Mouse (Mus musculus): ENCODE results near the gene Kynu. TPM values are rescaled to one million over a fixed set of nuclear protein-coding genes. Genes with fewer than 3 reads are reported as not detected.

Gene Kynu
- 20.0 and 21.4 TPM in 2 replicates for polyA plus RNA-seq (2015; fragmentation: Nextera tagmentation; extraction: Ambion mirVana)

DNA sequence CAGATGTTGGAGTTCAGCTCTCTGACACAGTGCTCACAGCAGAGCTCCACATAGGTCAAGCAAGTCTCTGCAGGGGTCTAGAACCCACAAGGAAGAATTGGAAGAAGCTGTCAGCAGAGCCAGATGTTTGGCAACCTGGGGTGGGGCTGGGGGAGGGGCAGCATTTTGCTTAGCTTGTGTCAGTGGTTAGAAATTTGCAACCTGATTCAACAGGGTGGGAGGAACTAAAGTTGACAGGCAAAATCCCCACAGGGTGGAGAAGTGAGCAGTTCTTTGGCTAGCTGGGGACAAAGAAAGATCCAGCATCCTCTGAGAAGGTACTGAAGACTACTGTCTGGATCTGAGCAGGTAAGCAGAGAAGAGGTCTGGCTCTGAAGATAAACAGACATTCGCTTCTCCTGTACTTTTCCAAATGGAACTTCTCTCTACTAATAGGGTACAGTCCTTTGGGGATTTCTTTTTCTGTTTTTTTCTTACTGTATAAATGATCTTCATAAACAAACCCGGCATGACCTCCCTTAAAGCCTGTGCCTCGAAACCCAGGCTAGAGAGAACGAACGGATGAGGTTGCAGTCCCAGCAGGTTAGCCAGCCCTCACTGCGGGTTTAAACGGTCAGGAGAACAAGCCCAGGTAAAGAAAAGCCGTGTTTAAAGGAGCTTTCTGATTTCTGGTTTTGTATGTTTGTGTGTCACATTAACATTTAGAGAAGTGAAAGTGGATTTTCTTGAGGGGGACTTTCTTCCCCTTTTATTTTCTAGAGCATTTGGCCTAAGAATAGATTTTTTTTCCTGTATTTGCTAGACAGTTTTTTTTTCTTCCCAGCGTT lies at the start of gene Kynu:
Gene Kynu, plus strand, starts transcription at position 268 of the 827 bp plus-strand sequence.
- ATAC-seq = peak; percentile 80
- H3K4me3 ChIP-seq (ENCODE audit: low read depth, low read length) = peak within 1 kb of the TSS; percentile 46
- peaks cover 10% of the 10 kb centered on the region; the same call in 1 of the 2 replicates for H3K4me1 ChIP-seq (ENCODE audit: insufficient read depth)
- TF ChIP-seq EP300 (IDR thresholded peaks at IDR 0.05; ENCODE audit: low read depth) (no peak), CTCF (IDR thresholded peaks at IDR 0.05; ENCODE audit: low read depth) (peak; percentile 25; the same call in 1 of the 2 replicates)
- H3K4me2 ChIP-seq (ENCODE audit: low read depth, low read length) = peak within 1 kb of the TSS; percentile 64
- peak within 1 kb of the TSS; percentile 84 for H3K27ac ChIP-seq (ENCODE audit: low read depth)
- 17% methylated on average over 9 of the region's 9 CpGs for WGBS (ENCODE audit: insufficient replicate concordance)
- peak; percentile 74 for DNase-seq
- H3K9ac ChIP-seq (replicated peaks) = peak within 1 kb of the TSS; percentile 55
- H3K27me3 ChIP-seq (ENCODE audit: insufficient read depth, low read length) = no peaks in the 10 kb centered on the region
- no peaks in the 10 kb centered on the region for H3K36me3 ChIP-seq (replicated peaks; ENCODE audit: insufficient read depth, low read length)
- no peaks in the 10 kb centered on the region for H3K9me3 ChIP-seq (ENCODE audit: low read length)

DNA sequence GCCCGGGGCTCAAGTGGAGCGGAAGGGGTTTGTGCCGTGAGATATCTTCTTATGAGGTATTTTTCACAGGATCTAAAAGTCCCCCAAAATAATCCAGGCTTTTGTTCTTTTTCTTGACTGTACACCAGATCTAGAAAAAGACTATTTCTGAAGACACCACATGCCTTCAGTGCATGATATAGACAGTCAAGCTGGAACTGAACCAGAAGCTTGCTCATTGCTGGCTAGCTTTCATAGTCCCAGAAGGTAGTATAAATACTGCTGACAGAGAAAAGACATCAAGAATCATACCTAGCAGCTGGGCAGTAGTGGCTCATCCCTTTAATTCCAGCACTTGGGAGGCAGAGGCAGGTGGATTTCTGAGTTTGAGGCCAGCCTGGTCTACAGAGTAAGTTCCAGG lies 48.9 kb upstream of the Kynu start:
- TF ChIP-seq CTCF (IDR thresholded peaks at IDR 0.05; ENCODE audit: low read depth) = no peak
- TF ChIP-seq EP300 (IDR thresholded peaks at IDR 0.05; ENCODE audit: low read depth) = no peak
- WGBS (ENCODE audit: insufficient replicate concordance) = 92% methylated on average over 3 of the region's 3 CpGs
- ATAC-seq (no peak), DNase-seq (no peak)
- Histone ChIP-seq H3K9me3 (ENCODE audit: low read length) (no peaks in the 10 kb centered on the region), H3K9ac (replicated peaks) (no peak overlapping the region), H3K27me3 (ENCODE audit: insufficient read depth, low read length) (no peaks in the 10 kb centered on the region), H3K36me3 (replicated peaks; ENCODE audit: insufficient read depth, low read length) (no peaks in the 10 kb centered on the region), H3K4me2 (ENCODE audit: low read depth, low read length) (no peak overlapping the region), H3K4me3 (ENCODE audit: low read depth, low read length) (no peak overlapping the region), H3K4me1 (ENCODE audit: insufficient read depth) (no peaks in the 10 kb centered on the region), H3K27ac (ENCODE audit: low read depth) (no peak overlapping the region)

DNA sequence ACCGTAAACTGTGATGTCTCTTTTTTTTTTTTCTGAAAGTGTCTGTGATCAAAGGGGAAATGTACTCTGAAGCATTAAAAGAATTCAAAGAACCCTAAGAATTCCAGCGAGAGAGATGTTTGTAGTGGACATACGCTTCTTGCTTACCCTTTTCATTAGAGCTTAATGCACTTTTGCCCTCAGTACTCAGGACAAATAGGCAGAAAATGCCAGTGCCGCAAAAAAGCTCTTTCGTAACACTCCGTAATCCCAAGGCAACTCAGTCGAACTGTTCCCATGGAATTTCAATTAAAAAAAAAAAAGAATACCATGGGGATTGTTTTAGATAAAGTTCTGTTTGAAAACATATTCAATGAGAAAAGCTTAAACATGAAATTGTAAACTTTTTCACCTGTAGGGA lies 41.3 kb upstream of the Kynu start:
- H3K36me3 ChIP-seq (replicated peaks; ENCODE audit: insufficient read depth, low read length) = no peaks in the 10 kb centered on the region
- DNase-seq (no peak), ATAC-seq (no peak)
- no peaks in the 10 kb centered on the region for H3K27me3 ChIP-seq (ENCODE audit: insufficient read depth, low read length)
- H3K9me3 ChIP-seq (ENCODE audit: low read length) = no peaks in the 10 kb centered on the region
- no peak overlapping the region for H3K4me3 ChIP-seq (ENCODE audit: low read depth, low read length)
- H3K4me1 ChIP-seq (ENCODE audit: insufficient read depth) = no peaks in the 10 kb centered on the region
- H3K9ac ChIP-seq (replicated peaks) = no peak overlapping the region
- WGBS (ENCODE audit: insufficient replicate concordance) = 56% methylated on average over 7 of the region's 7 CpGs
- TF ChIP-seq EP300 (IDR thresholded peaks at IDR 0.05; ENCODE audit: low read depth) = no peak
- no peak for TF ChIP-seq CTCF (IDR thresholded peaks at IDR 0.05; ENCODE audit: low read depth)
- no peak overlapping the region for H3K27ac ChIP-seq (ENCODE audit: low read depth)
- no peak overlapping the region for H3K4me2 ChIP-seq (ENCODE audit: low read depth, low read length)

DNA sequence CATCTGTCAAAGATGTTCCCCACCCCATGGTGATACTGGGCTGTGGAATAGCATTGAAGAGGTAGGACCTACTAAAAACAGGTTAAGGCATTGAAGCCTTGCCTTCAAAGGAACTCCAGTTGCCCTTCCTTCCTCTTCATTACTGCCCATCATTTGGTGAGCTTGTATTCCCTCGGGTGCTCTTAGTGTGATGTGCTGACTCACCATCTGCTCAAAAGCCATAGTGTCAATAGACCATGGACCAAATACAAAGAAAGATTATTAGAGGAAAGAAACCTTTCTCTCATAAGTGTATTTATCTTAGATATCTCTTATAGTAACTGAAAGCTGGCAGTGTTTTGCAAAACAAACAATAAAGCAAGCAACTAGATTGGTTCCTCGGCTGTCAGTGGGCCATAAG lies 20.7 kb upstream of the Kynu start:
- Histone ChIP-seq H3K27me3 (ENCODE audit: insufficient read depth, low read length) (no peaks in the 10 kb centered on the region), H3K36me3 (replicated peaks; ENCODE audit: insufficient read depth, low read length) (no peaks in the 10 kb centered on the region), H3K4me1 (ENCODE audit: insufficient read depth) (no peaks in the 10 kb centered on the region), H3K4me2 (ENCODE audit: low read depth, low read length) (no peak overlapping the region), H3K4me3 (ENCODE audit: low read depth, low read length) (no peak overlapping the region), H3K9ac (replicated peaks) (no peak overlapping the region), H3K27ac (ENCODE audit: low read depth) (no peak overlapping the region), H3K9me3 (ENCODE audit: low read length) (no peaks in the 10 kb centered on the region)
- TF ChIP-seq CTCF (IDR thresholded peaks at IDR 0.05; ENCODE audit: low read depth) (no peak), EP300 (IDR thresholded peaks at IDR 0.05; ENCODE audit: low read depth) (no peak)
- 66% methylated on average over 2 of the region's 2 CpGs for WGBS (ENCODE audit: insufficient replicate concordance)
- ATAC-seq (no peak), DNase-seq (no peak)

DNA sequence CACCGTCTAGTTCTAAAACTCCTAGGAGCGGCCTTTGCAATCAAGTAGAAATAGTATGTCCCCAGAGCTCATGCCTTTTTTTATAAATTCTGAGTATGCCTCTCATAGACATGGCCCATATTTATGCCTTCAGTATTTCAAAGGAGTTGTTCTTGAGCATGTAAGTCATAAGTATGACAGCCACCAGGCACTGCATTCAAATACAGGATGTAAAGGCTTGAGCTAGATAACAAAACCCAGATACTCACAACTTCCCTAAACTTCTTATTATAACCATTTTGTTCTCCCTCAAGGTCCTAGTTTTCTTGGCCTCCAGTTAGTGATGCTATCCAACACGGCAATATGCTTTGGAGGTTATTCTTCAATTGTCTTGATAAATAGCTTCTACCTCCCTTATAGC lies 12.5 kb upstream of the Kynu start:
- no peak overlapping the region for H3K4me3 ChIP-seq (ENCODE audit: low read depth, low read length)
- no peak overlapping the region for H3K9ac ChIP-seq (replicated peaks)
- no peaks in the 10 kb centered on the region for H3K36me3 ChIP-seq (replicated peaks; ENCODE audit: insufficient read depth, low read length)
- H3K27ac ChIP-seq (ENCODE audit: low read depth) = no peak overlapping the region
- H3K27me3 ChIP-seq (ENCODE audit: insufficient read depth, low read length) = no peaks in the 10 kb centered on the region
- no peak for ATAC-seq
- DNase-seq = no peak
- no peak for TF ChIP-seq CTCF (IDR thresholded peaks at IDR 0.05; ENCODE audit: low read depth)
- TF ChIP-seq EP300 (IDR thresholded peaks at IDR 0.05; ENCODE audit: low read depth) = no peak
- WGBS (ENCODE audit: insufficient replicate concordance) = 63% methylated on average over 3 of the region's 3 CpGs
- H3K4me1 ChIP-seq (ENCODE audit: insufficient read depth) = no peaks in the 10 kb centered on the region
- no peaks in the 10 kb centered on the region for H3K9me3 ChIP-seq (ENCODE audit: low read length)
- H3K4me2 ChIP-seq (ENCODE audit: low read depth, low read length) = no peak overlapping the region

DNA sequence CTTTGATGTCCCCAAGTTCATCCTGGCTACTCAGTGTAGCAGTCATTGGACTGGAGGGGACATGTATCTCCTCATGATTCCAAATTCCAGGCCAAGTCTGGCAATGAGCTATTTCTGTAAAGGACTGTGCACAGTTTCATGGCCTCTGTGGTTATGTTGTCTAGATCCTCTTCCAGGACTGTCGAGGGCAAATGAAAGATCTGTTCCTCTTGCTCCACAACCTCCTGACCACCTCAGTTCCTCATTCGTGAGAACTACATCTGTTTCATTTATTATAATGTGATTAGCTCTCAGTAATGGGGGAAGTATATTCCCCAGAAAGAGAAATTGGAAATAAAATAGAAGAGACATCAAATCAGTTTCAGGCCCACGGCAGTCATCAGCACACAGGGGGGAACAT lies 9.5 kb upstream of the Kynu start:
- Histone ChIP-seq H3K4me1 (ENCODE audit: insufficient read depth) (0 out of 2 replicates have a peak, but pooled peaks cover 2% of the 10 kb centered on the region), H3K27me3 (ENCODE audit: insufficient read depth, low read length) (no peaks in the 10 kb centered on the region), H3K9ac (replicated peaks) (no peak overlapping the region), H3K4me3 (ENCODE audit: low read depth, low read length) (no peak overlapping the region), H3K36me3 (replicated peaks; ENCODE audit: insufficient read depth, low read length) (no peaks in the 10 kb centered on the region), H3K4me2 (ENCODE audit: low read depth, low read length) (no peak overlapping the region), H3K27ac (ENCODE audit: low read depth) (no peak overlapping the region), H3K9me3 (ENCODE audit: low read length) (no peaks in the 10 kb centered on the region)
- no peak for TF ChIP-seq CTCF (IDR thresholded peaks at IDR 0.05; ENCODE audit: low read depth)
- no peak for TF ChIP-seq EP300 (IDR thresholded peaks at IDR 0.05; ENCODE audit: low read depth)
- ATAC-seq (no peak), DNase-seq (no peak)
- 46% methylated on average over 3 of the region's 3 CpGs for WGBS (ENCODE audit: insufficient replicate concordance)
